Mouse (Mus musculus) ES-E14 (cell line): ENCODE measurements around the gene Lamc2.

Experiments
- CHD2 ChIP-seq: IDR thresholded peaks from 2 replicates; pipeline ENCODE4 v1.6.1; 2014; ENCODE audit warnings: mild to moderate bottlenecking, low read depth, low read length, inconsistent platforms
- HCFC1 ChIP-seq: IDR thresholded peaks from 2 replicates; pipeline ENCODE4 v1.6.1; 2012; ENCODE audit warnings: low read length, inconsistent platforms, borderline replicate concordance; ENCODE audit not compliant: insufficient read depth
- MAFK ChIP-seq: IDR thresholded peaks from 2 replicates; pipeline ENCODE4 v1.6.1; 2014; ENCODE audit warnings: mild to moderate bottlenecking, low read depth, low read length, inconsistent platforms; ENCODE audit not compliant: insufficient read depth
- ZC3H11A ChIP-seq: IDR thresholded peaks from 2 replicates; pipeline ENCODE4 v1.6.1; 2012; ENCODE audit warnings: low read depth, mild to moderate bottlenecking, inconsistent platforms, low read length, borderline replicate concordance
- ZNF384 ChIP-seq: IDR thresholded peaks from 2 replicates; pipeline ENCODE4 v1.6.1; 2012; ENCODE audit warnings: low read depth, low read length, inconsistent platforms

DNA sequence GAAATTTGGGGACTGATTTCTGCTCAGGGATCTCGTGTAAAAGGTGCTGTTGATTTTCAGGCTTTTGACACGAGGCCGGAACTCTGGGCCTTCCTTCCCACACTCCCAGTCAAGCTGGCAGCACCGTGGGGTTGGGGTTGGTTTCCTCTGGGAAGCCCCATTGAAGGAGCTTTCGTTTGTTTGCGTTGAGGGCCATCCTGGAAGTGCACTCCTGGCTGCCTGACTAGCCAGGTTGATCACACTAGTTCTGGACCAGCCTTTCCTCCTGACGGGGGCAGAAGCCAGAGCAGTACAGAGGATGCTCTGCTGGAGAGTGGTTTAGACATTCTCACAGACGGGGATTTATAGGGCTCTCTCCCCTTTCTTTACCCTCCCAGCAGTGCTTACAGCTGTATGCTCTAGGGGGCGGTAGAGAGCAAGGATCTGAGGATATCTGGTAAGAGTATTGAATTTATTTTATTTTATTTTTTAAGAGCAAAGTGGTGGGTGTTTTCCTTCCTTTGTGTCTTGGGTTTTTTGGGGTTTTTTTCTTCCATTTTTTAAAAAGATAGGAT lies 84.8 kb downstream of the Lamc2 start:
- TF ChIP-seq ZC3H11A (peak; percentile 16; the same call in 1 of the 2 replicates), ZNF384 (no peak), HCFC1 (no peak), MAFK (no peak), CHD2 (no peak)
